Mouse (Mus musculus): ENCODE measurements at regions not wholly inside any gene's neighbourhood (a gene's known extent, or its start where the extent isn't known, plus 50 kb on each side); places are given as distances from the start of the nearest gene placed in this dataset.

- DNase-seq: no peak
Measured at GRCm38 (mm10) chr10:9295269-9295668, 379.7 kb downstream of the Samd5 start.

GRCm38 (mm10) chr10:9294620-9295019 lies 380.4 kb downstream of the Samd5 start:
- no peak for DNase-seq

- no peak for DNase-seq
Measured at GRCm38 (mm10) chr10:9291456-9292146, 383.4 kb downstream of the Samd5 start.

GRCm38 (mm10) chr10:9272940-9273339 lies 387.1 kb upstream of the Sash1 start:
- DNase-seq: no peak

- DNase-seq: no peak
Measured at GRCm38 (mm10) chr10:9272243-9272642, 386.4 kb upstream of the Sash1 start.

GRCm38 (mm10) chr10:9265528-9265927 lies 379.7 kb upstream of the Sash1 start:
- no peak for DNase-seq

- DNase-seq: no peak
Measured at GRCm38 (mm10) chr10:9264309-9265000, 378.6 kb upstream of the Sash1 start.

- DNase-seq: no peak
Measured at GRCm38 (mm10) chr10:9258705-9259104, 372.8 kb upstream of the Sash1 start.

GRCm38 (mm10) chr10:9252941-9253217 lies 367.0 kb upstream of the Sash1 start:
- DNase-seq: no peak

GRCm38 (mm10) chr10:9252120-9252940 lies 366.5 kb upstream of the Sash1 start:
- DNase-seq: no peak

GRCm38 (mm10) chr10:9243281-9243618 lies 357.4 kb upstream of the Sash1 start:
- DNase-seq: no peak

GRCm38 (mm10) chr10:9242596-9243280 lies 356.9 kb upstream of the Sash1 start:
- DNase-seq: no peak

- DNase-seq: no peak
Measured at GRCm38 (mm10) chr10:9239956-9240355, 354.1 kb upstream of the Sash1 start.

GRCm38 (mm10) chr10:9231751-9232150 lies 345.9 kb upstream of the Sash1 start:
- no peak for DNase-seq

GRCm38 (mm10) chr10:9229116-9229515 lies 343.2 kb upstream of the Sash1 start:
- no peak for DNase-seq

GRCm38 (mm10) chr10:9227361-9227760 lies 341.5 kb upstream of the Sash1 start:
- no peak for DNase-seq

- DNase-seq: no peak
Measured at GRCm38 (mm10) chr10:9210646-9211045, 324.8 kb upstream of the Sash1 start.

GRCm38 (mm10) chr10:9204096-9204495 lies 318.2 kb upstream of the Sash1 start:
- no peak for DNase-seq

GRCm38 (mm10) chr10:9203323-9203722 lies 317.5 kb upstream of the Sash1 start:
- no peak for DNase-seq

- DNase-seq: no peak
Measured at GRCm38 (mm10) chr10:9202922-9203321, 317.1 kb upstream of the Sash1 start.

GRCm38 (mm10) chr10:9174997-9175396 lies 289.1 kb upstream of the Sash1 start:
- DNase-seq: no peak

- no peak for DNase-seq
Measured at GRCm38 (mm10) chr10:9173509-9173908, 287.6 kb upstream of the Sash1 start.

GRCm38 (mm10) chr10:9168725-9169124 lies 282.9 kb upstream of the Sash1 start:
- no peak for DNase-seq

Measured in gastrocnemius, postnatal 10 days (tissue).